Mouse (Mus musculus) liver, embryonic 16.5 days (tissue): Measurements from ENCODE around the gene Gimap4. TPM values are rescaled to one million over a fixed set of nuclear protein-coding genes. Genes with fewer than 3 reads are reported as not detected.

ENCODE experiments used
- ATAC-seq: fragments of 200-750 bp; cut with Nextera tagmentation; 2 replicates; pipeline ENCODE4 v1.8.0; 2017; ENCODE audit warnings: low read depth, mild to moderate bottlenecking, moderate number of reproducible peaks, moderate library complexity
- H3K27ac ChIP-seq: fragments of 300-500 bp; sonication (generic); 2 replicates; pipeline ENCODE4 v1.5.1; 2014; ENCODE audit warnings: mild to moderate bottlenecking, low read length
- H3K27me3 ChIP-seq: fragments of 300-500 bp; sonication (generic); 2 replicates; pipeline ENCODE4 v1.6.1; 2014; ENCODE audit warnings: low read depth, low read length, mixed read lengths; ENCODE audit not compliant: control insufficient read depth, insufficient read depth
- H3K36me3 ChIP-seq: fragments of 300-500 bp; sonication (generic); 2 replicates; pipeline ENCODE4 v1.6.1; 2014; ENCODE audit warnings: mild to moderate bottlenecking; ENCODE audit not compliant: control insufficient read depth, insufficient read depth
- H3K4me1 ChIP-seq: fragments of 300-500 bp; sonication (generic); 2 replicates; pipeline ENCODE4 v1.6.1; 2014; ENCODE audit warnings: low read depth, low read length, mixed read lengths; ENCODE audit not compliant: control insufficient read depth
- H3K4me2 ChIP-seq: fragments of 300-500 bp; sonication (generic); 2 replicates; pipeline ENCODE4 v1.6.1; 2014; ENCODE audit warnings: low read depth, low read length, mixed read lengths
- H3K4me3 ChIP-seq: fragments of 300-500 bp; sonication (generic); 2 replicates; pipeline ENCODE4 v1.5.1; 2014; ENCODE audit warnings: low read depth, mild to moderate bottlenecking, low read length
- H3K9ac ChIP-seq: fragments of 300-500 bp; sonication (generic); 2 replicates; pipeline ENCODE4 v1.6.1; 2014; ENCODE audit warnings: low read depth, low read length
- H3K9me3 ChIP-seq: fragments of 300-500 bp; sonication (generic); replicated peaks from 2 replicates; pipeline ENCODE4 v1.6.1; 2016; ENCODE audit warnings: low read length; ENCODE audit not compliant: control insufficient read depth
- WGBS: fragments of 180-500 bp; shearing (Covaris S2); extraction: QIAGEN DNeasy Blood & Tissue Kit; methylation state at CpG from one replicate; pipeline ENCODE4 v1.1.7; 2014; ENCODE audit not compliant: insufficient replicate concordance; 5-methylcytosine and 5-hydroxymethylcytosine counted together
- polyA plus RNA-seq: library from polyadenylated mRNA; unstranded; fragments of >200 nt; fragmentation: Nextera tagmentation; extraction: Ambion mirVana; gene quantifications from 2 replicates; pipeline ENCODE4 v1.2.1, GENCODE M21; 2015

The Gimap4 gene
- polyA plus RNA-seq, 1 experiment from 2014 or later: 11.0 TPM

GRCm38 (mm10) chr6:48669446-48669969, 14.8 kb upstream of the Gimap4 start:
- Histone ChIP-seq H3K4me2 (no peak overlapping the region), H3K9ac (no peak overlapping the region), H3K27ac (no peak overlapping the region), H3K36me3 (no peaks in the 10 kb centered on the region), H3K9me3 (no peaks in the 10 kb centered on the region), H3K4me1 (no peaks in the 10 kb centered on the region; the same call in none of the 2 replicates), H3K4me3 (no peak overlapping the region), H3K27me3 (no peaks in the 10 kb centered on the region)
- 42% methylated on average over 2 of the region's 2 CpGs for WGBS
- no peak for ATAC-seq

GRCm38 (mm10) chr6:48674291-48675058, 9.9 kb upstream of the Gimap4 start:
- peaks cover 12% of the 10 kb centered on the region for H3K4me1 ChIP-seq
- H3K4me3 ChIP-seq: no peak overlapping the region
- ATAC-seq: no peak
- H3K27me3 ChIP-seq: no peaks in the 10 kb centered on the region
- H3K27ac ChIP-seq: no peak overlapping the region
- H3K9me3 ChIP-seq: no peaks in the 10 kb centered on the region
- 79% methylated on average over 9 of the region's 9 CpGs for WGBS
- H3K4me2 ChIP-seq: no peak overlapping the region
- H3K36me3 ChIP-seq: no peaks in the 10 kb centered on the region
- H3K9ac ChIP-seq: no peak overlapping the region

GRCm38 (mm10) chr6:48675400-48675930, 8.9 kb upstream of the Gimap4 start:
- H3K27ac ChIP-seq: peak overlapping the region; percentile 74

GRCm38 (mm10) chr6:48675931-48676859, 8.2 kb upstream of the Gimap4 start, which contains the start of gene Gimap9:
TSS of gene Gimap9 (plus strand) at chr6:48676129.
- Histone ChIP-seq H3K36me3 (no peaks in the 10 kb centered on the region), H3K4me3 (peak within 1 kb of the TSS; percentile 62), H3K27ac (peak within 1 kb of the TSS; percentile 74), H3K9ac (peak within 1 kb of the TSS; percentile 51), H3K27me3 (no peaks in the 10 kb centered on the region), H3K4me1 (peaks cover 12% of the 10 kb centered on the region), H3K9me3 (no peaks in the 10 kb centered on the region), H3K4me2 (peak within 1 kb of the TSS; percentile 61)
- 4% methylated on average over 12 of the region's 13 CpGs for WGBS
- ATAC-seq: peak; percentile 74

More at GRCm38 (mm10) chr6:48675400-48675930, 8.9 kb upstream of the Gimap4 start:
- H3K4me2 ChIP-seq: peak overlapping the region; percentile 61
- no peaks in the 10 kb centered on the region for H3K27me3 ChIP-seq
- H3K4me1 ChIP-seq: peaks cover 12% of the 10 kb centered on the region
- ATAC-seq: peak; percentile 39
- whole genome bisulfite sequencing: 21% methylated on average over 10 of the region's 10 CpGs
- peak overlapping the region; percentile 51 for H3K9ac ChIP-seq
- peak overlapping the region; percentile 62 for H3K4me3 ChIP-seq
- no peaks in the 10 kb centered on the region for H3K9me3 ChIP-seq
- H3K36me3 ChIP-seq: no peaks in the 10 kb centered on the region

GRCm38 (mm10) chr6:48676860-48677415, 7.4 kb upstream of the Gimap4 start:
- Histone ChIP-seq H3K4me1 (peaks cover 12% of the 10 kb centered on the region), H3K9me3 (no peaks in the 10 kb centered on the region), H3K9ac (no peak overlapping the region), H3K27ac (no peak overlapping the region), H3K27me3 (no peaks in the 10 kb centered on the region), H3K4me2 (peak overlapping the region; percentile 61), H3K4me3 (peak overlapping the region; percentile 62), H3K36me3 (no peaks in the 10 kb centered on the region)
- WGBS: 64% methylated on average over 5 of the region's 5 CpGs
- no peak for ATAC-seq

- H3K27ac ChIP-seq: no peak overlapping the region
- H3K9ac ChIP-seq: no peak overlapping the region
- H3K4me3 ChIP-seq: no peak overlapping the region
- H3K27me3 ChIP-seq: no peaks in the 10 kb centered on the region
- ATAC-seq: no peak
- H3K36me3 ChIP-seq: no peaks in the 10 kb centered on the region
- H3K4me2 ChIP-seq: no peak overlapping the region
- no peaks in the 10 kb centered on the region for H3K9me3 ChIP-seq
- H3K4me1 ChIP-seq: peaks cover 12% of the 10 kb centered on the region
- WGBS: 73% methylated on average over 17 of the region's 17 CpGs
Observed at GRCm38 (mm10) chr6:48677492-48678345, 6.6 kb upstream of the Gimap4 start.

- H3K4me2 ChIP-seq: no peak overlapping the region
- no peaks in the 10 kb centered on the region for H3K36me3 ChIP-seq
- no peak overlapping the region for H3K27ac ChIP-seq
- peaks cover 12% of the 10 kb centered on the region for H3K4me1 ChIP-seq
- 27% methylated on average over 4 of the region's 4 CpGs for WGBS
- no peak overlapping the region for H3K9ac ChIP-seq
- no peaks in the 10 kb centered on the region for H3K9me3 ChIP-seq
- no peak for ATAC-seq
- H3K4me3 ChIP-seq: no peak overlapping the region
- no peaks in the 10 kb centered on the region for H3K27me3 ChIP-seq
Observed at GRCm38 (mm10) chr6:48678391-48678790, 6.0 kb upstream of the Gimap4 start.

GRCm38 (mm10) chr6:48679701-48680100, 4.6 kb upstream of the Gimap4 start:
- ATAC-seq: no peak
- H3K27ac ChIP-seq: no peak overlapping the region
- 56% methylated on average over 6 of the region's 6 CpGs for WGBS

More at GRCm38 (mm10) chr6:48679701-48680100, 4.6 kb upstream of the Gimap4 start:
- H3K36me3 ChIP-seq: no peaks in the 10 kb centered on the region
- H3K4me3 ChIP-seq: no peak overlapping the region
- H3K9me3 ChIP-seq: no peaks in the 10 kb centered on the region
- no peaks in the 10 kb centered on the region for H3K27me3 ChIP-seq
- H3K4me2 ChIP-seq: no peak overlapping the region
- no peak overlapping the region for H3K9ac ChIP-seq
- H3K4me1 ChIP-seq: peaks cover 12% of the 10 kb centered on the region
